Mouse (Mus musculus): Measurements from ENCODE around the gene Arl15. TPM values are rescaled to one million over a fixed set of nuclear protein-coding genes. Genes with fewer than 3 reads are reported as not detected.

Arl15 gene
- polyA plus RNA-seq, 1 experiment from 2014 or later: 14.2 TPM

DNA sequence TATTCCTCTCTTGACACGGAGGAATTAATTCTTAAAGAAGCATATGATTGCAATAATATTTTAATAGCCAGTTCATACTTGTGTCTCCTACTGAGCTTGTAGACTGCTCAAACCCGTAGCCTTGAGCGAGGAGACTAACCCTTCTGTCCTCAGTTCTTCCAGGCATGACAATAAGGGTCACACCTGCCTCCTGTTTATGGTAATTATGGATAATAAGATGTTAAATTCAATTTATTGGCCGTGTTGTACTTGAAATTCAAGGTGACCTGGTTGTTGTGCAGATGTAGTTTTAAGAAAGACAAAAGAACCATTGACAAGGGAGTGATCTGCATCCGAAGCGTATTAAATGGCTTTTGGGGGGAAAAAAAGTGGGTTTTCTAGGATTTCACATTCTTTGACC, 232.0 kb downstream of the Arl15 start:
- no peaks in the 10 kb centered on the region for H3K36me3 ChIP-seq
- H3K4me3 ChIP-seq: no peak overlapping the region
- H3K9me3 ChIP-seq (replicated peaks): no peaks in the 10 kb centered on the region
- no peak overlapping the region for H3K27ac ChIP-seq
- H3K4me2 ChIP-seq (replicated peaks): no peak overlapping the region
- no peaks in the 10 kb centered on the region for H3K27me3 ChIP-seq
- no peak overlapping the region for H3K9ac ChIP-seq
- ATAC-seq (ENCODE audit: low FRiP score): no peak
- WGBS: 79% methylated on average over 6 of the region's 6 CpGs
- H3K4me1 ChIP-seq: no peaks in the 10 kb centered on the region

DNA sequence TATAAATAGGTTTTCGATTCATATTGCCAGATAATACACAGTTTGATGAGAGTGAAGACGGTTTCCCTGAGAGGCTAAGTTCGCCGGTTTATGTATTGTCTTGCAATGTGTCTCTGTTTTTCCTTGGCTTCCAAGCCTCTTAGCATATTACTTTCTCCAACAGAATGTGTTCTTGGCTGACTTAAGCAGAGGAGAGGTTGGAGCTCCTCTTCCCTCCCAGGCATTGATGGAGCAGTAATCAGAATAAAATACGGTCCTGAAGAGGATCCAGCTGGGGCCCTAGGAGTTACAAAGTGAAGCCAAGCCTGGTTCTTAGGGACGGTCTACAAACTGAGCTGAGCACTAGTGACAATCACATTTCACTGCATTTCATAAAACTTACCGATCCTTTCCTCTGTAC, 232.4 kb downstream of the Arl15 start:
- no peaks in the 10 kb centered on the region for H3K4me1 ChIP-seq
- WGBS: 89% methylated on average over 7 of the region's 7 CpGs
- ATAC-seq (ENCODE audit: low FRiP score): no peak

DNA sequence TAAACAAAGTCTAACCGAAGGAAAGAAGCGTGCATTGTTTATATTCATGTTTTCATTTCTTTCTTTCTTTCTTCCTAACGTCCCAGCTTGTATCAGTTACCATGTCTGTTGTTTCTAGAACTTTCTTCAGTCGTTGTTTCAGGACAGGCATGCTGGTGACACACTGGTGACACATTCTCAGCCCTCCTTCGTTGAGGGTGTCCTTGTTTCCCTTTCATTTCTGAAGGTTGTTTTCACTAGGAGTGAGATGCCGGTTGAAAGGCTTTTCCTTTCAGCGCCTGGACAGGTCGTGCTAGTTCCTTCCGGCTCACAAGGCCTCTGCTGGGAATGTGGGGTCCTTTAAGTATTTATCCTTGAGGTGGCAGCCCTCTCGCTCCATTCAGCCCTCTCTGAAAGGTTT, 253.8 kb downstream of the Arl15 start:
- Histone ChIP-seq H3K4me1 (peaks cover 23% of the 10 kb centered on the region), H3K9ac (no peak overlapping the region), H3K27ac (no peak overlapping the region), H3K27me3 (no peaks in the 10 kb centered on the region), H3K4me3 (no peak overlapping the region), H3K9me3 (replicated peaks) (no peaks in the 10 kb centered on the region), H3K4me2 (replicated peaks) (no peak overlapping the region), H3K36me3 (no peaks in the 10 kb centered on the region)
- no peak for ATAC-seq (ENCODE audit: low FRiP score)
- WGBS: 35% methylated on average over 10 of the region's 10 CpGs

More for the DNA sequence above, 232.4 kb downstream of the Arl15 start:
- Histone ChIP-seq H3K4me3 (no peak overlapping the region), H3K27me3 (no peaks in the 10 kb centered on the region), H3K9me3 (replicated peaks) (no peaks in the 10 kb centered on the region), H3K27ac (no peak overlapping the region), H3K4me2 (replicated peaks) (no peak overlapping the region), H3K36me3 (no peaks in the 10 kb centered on the region), H3K9ac (no peak overlapping the region)

DNA sequence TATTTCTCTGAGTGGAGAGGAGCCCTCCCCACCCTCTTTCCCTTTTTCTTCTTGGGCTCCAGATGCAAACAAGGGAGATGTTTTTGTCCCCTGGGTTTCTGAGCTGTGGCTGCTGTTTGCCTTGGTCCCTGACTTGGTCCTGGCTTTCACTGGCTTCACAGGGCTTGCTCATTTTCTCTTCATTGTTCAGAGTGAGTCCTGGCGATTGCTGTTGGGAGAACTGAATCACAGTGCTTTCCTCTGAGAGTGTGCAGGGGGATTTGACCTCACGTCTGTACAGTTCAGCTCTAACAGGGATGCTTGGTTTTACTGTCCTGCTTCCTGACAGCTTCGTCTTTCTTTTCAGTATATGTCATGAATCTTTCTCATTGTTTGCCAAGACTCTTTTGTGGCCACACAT, 254.4 kb downstream of the Arl15 start:
- Histone ChIP-seq H3K27me3 (no peaks in the 10 kb centered on the region), H3K4me2 (replicated peaks) (no peak overlapping the region), H3K4me1 (peaks cover 23% of the 10 kb centered on the region), H3K4me3 (no peak overlapping the region), H3K27ac (no peak overlapping the region), H3K9me3 (replicated peaks) (no peaks in the 10 kb centered on the region), H3K9ac (no peak overlapping the region), H3K36me3 (no peaks in the 10 kb centered on the region)
- 21% methylated on average over 3 of the region's 3 CpGs for WGBS
- no peak for ATAC-seq (ENCODE audit: low FRiP score)

DNA sequence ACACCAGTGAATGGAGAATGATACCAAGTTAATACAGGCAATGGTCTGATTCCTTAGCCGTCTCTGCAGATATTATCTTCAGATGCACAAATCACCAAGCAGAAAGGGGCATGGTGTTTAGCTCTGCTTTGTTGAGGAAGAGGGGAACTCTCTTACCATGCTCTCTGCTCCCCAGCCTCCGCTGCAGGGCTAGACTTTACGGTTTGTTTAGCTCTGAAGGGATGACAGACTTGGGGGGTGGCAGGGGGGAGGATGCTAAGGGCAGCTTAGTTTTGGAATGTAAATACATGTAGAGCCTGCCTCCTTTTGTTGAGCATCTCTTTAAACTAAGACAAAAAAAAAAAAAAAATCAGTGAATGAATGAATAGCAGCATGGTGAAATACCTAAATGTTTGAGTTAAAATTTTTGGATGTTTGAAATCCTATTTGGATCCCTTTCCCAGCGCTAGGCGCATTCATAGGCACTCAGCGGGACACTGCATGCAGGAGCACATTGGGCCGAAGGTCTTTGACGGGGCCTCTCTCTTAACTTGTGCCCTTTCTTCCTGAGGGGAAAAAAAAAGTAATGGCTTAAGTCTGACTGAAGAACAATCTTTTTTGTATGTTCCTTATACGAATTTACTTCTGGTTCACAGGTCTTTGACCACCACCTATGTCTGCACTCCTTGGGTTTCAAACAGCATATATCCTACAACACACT, 257.0 kb downstream of the Arl15 start:
- Histone ChIP-seq H3K27me3 (no peaks in the 10 kb centered on the region), H3K9me3 (replicated peaks) (no peaks in the 10 kb centered on the region), H3K9ac (no peak overlapping the region), H3K4me3 (no peak overlapping the region), H3K4me1 (peaks cover 23% of the 10 kb centered on the region), H3K4me2 (replicated peaks) (no peak overlapping the region), H3K36me3 (no peaks in the 10 kb centered on the region), H3K27ac (no peak overlapping the region)
- ATAC-seq (ENCODE audit: low FRiP score): no peak
- 6% methylated on average over 9 of the region's 9 CpGs for WGBS

DNA sequence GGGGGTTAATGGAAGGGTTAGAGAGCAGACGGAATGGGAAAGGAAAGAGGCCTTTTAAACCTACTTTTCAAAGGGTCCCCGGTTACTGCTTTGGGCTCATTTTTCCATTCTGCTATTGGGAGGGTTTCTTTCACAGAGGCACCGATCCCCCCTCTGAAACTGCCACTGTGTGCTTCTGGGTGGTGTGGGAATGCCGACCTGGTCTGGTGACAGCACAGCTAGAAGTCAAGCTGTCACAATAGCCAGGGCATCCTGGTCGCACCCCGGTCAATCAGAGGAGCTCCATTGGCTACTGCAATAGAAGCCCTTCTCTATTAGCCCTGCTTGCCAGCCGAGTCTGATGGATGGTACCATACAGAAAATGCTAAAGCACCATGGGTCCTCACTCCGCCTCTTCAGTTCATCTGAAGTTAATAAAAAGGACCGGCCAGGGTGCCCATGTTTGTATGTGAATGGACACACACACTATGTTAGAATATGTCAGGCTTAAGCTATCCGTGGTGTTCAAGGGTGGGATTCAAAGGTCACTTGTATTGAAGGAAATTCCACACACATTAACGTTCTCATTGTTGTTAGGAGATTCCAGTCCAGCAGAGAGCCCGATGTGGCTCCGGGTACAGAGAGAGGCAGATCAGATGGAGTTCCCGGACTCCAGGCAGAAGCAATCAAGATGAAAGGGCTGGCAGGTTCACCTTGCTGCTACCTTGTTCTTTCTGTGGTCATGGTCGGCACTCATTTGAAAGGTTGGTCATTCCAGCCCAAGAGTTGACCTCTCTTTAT, 258.3 kb downstream of the Arl15 start:
- H3K27ac ChIP-seq: no peak overlapping the region
- H3K9me3 ChIP-seq (replicated peaks): no peaks in the 10 kb centered on the region
- H3K9ac ChIP-seq: no peak overlapping the region
- no peak overlapping the region for H3K4me3 ChIP-seq
- no peaks in the 10 kb centered on the region for H3K27me3 ChIP-seq
- no peak for ATAC-seq (ENCODE audit: low FRiP score)
- no peak overlapping the region for H3K4me2 ChIP-seq (replicated peaks)
- no peaks in the 10 kb centered on the region for H3K36me3 ChIP-seq
- H3K4me1 ChIP-seq: peaks cover 23% of the 10 kb centered on the region
- WGBS: 13% methylated on average over 15 of the region's 15 CpGs

DNA sequence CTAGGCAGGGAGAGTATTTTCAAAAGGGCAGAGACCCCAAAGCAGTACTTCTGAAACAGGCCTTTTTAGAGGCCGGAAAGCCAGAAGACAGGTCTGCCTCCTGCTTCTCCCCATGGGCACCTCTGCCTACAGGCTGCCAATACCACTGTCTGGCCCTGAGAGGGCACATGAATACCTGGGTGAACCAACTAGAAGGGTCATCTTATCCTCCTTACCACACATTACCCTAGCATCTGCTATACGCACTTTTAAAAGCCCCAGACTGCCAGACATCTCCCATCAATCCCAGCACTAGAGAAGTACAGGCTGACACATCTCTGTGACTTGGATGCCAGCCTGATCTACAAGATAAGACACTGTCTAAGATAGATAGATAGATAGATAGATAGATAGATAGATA, 259.0 kb downstream of the Arl15 start:
- no peak overlapping the region for H3K27ac ChIP-seq
- H3K4me2 ChIP-seq (replicated peaks): no peak overlapping the region
- peaks cover 23% of the 10 kb centered on the region for H3K4me1 ChIP-seq
- H3K9me3 ChIP-seq (replicated peaks): no peaks in the 10 kb centered on the region
- H3K9ac ChIP-seq: no peak overlapping the region
- no peak for ATAC-seq (ENCODE audit: low FRiP score)
- H3K27me3 ChIP-seq: no peaks in the 10 kb centered on the region
- H3K4me3 ChIP-seq: no peak overlapping the region
- H3K36me3 ChIP-seq: no peaks in the 10 kb centered on the region
- WGBS: 70% methylated on average over 2 of the region's 2 CpGs

DNA sequence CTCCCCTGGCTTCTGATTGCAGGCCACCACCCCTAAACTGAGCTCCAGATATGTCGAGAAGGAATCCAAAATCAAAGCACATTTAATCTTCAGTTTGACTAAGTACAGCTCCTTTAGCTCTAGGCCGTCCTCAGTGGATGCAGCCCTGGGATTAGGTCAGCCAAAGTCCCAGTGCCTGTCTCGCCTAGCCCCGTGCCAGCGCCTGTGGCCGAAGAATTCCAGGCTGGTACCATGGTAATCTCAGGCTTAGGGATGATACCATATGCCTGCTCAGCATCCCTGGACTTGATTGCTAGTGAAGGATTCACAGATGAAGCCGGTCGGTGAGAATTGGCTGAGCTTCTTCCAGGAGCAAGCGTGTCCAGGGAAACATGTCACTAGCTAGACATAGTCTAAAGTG, 261.4 kb downstream of the Arl15 start:
- Histone ChIP-seq H3K9ac (no peak overlapping the region), H3K4me2 (replicated peaks) (no peak overlapping the region), H3K9me3 (replicated peaks) (no peaks in the 10 kb centered on the region), H3K4me1 (peaks cover 16% of the 10 kb centered on the region), H3K4me3 (no peak overlapping the region), H3K27me3 (no peaks in the 10 kb centered on the region), H3K36me3 (no peaks in the 10 kb centered on the region), H3K27ac (no peak overlapping the region)
- ATAC-seq (ENCODE audit: low FRiP score): no peak
- 64% methylated on average over 9 of the region's 9 CpGs for WGBS

DNA sequence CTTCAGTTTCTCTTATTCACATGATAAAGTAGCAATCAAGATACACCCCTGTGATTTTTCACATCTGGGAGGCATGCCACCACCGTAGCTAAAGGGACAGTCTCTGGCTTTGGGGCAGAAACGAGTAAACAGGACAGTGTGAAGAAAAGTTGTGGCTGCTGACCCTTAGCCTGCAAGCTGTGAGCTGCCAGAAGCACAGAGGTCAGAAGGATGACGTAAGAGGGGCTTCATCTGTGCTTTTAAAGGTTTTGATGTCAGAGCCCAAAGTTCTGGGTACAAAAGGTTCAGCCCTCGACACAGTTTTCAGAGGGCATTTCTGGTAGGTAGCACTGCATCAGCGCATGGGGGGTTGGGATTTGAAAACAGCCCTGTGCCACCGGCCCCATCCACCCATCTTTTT, 266.0 kb downstream of the Arl15 start:
- 68% methylated on average over 6 of the region's 6 CpGs for WGBS
- H3K4me3 ChIP-seq: no peak overlapping the region
- H3K36me3 ChIP-seq: no peaks in the 10 kb centered on the region
- no peaks in the 10 kb centered on the region for H3K27me3 ChIP-seq
- H3K4me1 ChIP-seq: no peaks in the 10 kb centered on the region
- no peak overlapping the region for H3K27ac ChIP-seq
- no peak for ATAC-seq (ENCODE audit: low FRiP score)
- H3K9me3 ChIP-seq (replicated peaks): no peaks in the 10 kb centered on the region
- H3K4me2 ChIP-seq (replicated peaks): no peak overlapping the region
- H3K9ac ChIP-seq: no peak overlapping the region

DNA sequence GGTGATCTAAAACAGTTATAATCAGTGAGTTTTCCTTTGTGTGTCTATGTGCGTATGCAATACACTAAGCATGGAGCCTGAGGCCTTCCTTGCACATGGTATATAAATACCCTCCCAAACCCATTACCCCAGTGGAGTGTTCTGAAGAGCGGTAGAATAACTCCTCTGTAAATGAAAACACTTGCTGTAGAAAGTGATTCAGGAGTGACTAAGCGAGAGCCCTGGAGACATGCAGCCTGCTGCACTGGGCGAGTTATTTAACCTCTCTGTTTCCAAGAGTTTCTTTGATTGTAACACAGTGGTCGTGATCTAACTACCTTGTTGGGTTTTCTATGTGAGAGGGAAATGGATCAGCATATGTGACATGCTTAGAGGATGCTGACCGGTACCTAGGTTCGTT, 266.9 kb downstream of the Arl15 start:
- Histone ChIP-seq H3K27ac (no peak overlapping the region), H3K4me2 (replicated peaks) (no peak overlapping the region), H3K27me3 (no peaks in the 10 kb centered on the region), H3K4me3 (no peak overlapping the region), H3K36me3 (no peaks in the 10 kb centered on the region), H3K4me1 (no peaks in the 10 kb centered on the region), H3K9me3 (replicated peaks) (no peaks in the 10 kb centered on the region), H3K9ac (no peak overlapping the region)
- WGBS: 93% methylated on average over 7 of the region's 7 CpGs
- no peak for ATAC-seq (ENCODE audit: low FRiP score)

DNA sequence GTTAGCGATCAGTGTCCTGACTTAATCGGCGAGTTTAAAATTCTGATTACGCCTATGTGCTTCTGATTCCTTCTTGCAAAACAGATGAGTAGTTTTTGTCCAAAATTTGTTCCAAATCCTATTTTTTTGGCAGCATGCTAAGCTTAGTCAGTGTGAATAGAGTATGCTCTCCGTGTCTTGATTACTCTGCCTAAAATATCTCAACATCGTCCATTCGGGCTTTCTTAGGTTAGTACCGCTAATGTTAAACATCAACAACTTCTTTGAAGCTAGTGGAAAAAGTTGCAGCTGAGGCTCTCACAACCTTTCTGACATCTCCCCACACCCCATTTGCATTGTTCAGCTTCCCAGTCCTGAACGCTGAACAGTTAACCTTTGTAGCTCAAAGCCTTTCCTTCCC, 269.8 kb downstream of the Arl15 start:
- H3K4me2 ChIP-seq (replicated peaks): no peak overlapping the region
- H3K27ac ChIP-seq: no peak overlapping the region
- ATAC-seq (ENCODE audit: low FRiP score): no peak
- no peaks in the 10 kb centered on the region for H3K9me3 ChIP-seq (replicated peaks)
- no peak overlapping the region for H3K9ac ChIP-seq
- H3K4me1 ChIP-seq: no peaks in the 10 kb centered on the region
- H3K27me3 ChIP-seq: no peaks in the 10 kb centered on the region
- H3K4me3 ChIP-seq: no peak overlapping the region
- H3K36me3 ChIP-seq: no peaks in the 10 kb centered on the region
- 86% methylated on average over 9 of the region's 9 CpGs for WGBS

DNA sequence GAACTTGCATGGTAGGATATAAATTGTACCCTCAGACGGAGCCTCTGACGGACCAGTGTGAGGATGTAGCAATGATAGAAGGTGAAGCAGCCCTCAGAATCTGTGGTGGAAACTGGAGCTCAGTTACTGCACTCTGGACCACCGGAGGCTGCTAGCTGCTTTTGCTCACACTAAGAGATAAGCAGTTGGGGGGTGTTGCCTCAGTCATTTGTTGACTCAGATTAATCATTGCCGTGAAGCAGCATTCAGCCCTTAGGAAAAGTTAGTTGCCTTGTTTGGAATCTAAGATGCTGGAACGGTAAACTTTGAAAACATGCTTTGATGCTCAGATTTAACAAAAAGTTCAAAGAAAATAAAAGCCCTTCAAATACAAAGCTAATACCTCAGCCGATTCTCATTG, 270.7 kb downstream of the Arl15 start:
- H3K27ac ChIP-seq: no peak overlapping the region
- 56% methylated on average over 6 of the region's 6 CpGs for WGBS

DNA sequence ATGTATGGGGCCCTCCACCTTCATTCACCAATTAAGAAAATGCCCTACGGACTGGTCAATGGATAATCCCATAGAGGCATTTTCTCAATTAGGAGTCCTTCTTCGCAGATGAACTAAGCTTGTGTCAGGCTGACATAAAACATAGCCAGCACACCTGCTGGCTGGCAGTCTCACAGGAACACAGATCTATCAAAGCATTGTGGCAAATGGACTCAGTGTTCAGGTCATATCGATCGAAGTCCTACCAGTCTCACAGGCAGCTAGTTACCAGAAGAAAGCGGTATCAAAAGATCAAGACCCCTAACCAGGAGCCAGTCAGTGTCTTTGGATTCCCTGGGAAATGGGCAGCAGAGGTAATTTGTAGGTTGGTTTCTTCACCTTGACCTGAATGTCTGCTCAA, 274.1 kb downstream of the Arl15 start:
- 91% methylated on average over 5 of the region's 5 CpGs for WGBS
- Histone ChIP-seq H3K27ac (no peak overlapping the region), H3K36me3 (no peaks in the 10 kb centered on the region), H3K4me1 (no peaks in the 10 kb centered on the region), H3K27me3 (no peaks in the 10 kb centered on the region), H3K4me3 (no peak overlapping the region), H3K9ac (no peak overlapping the region), H3K4me2 (replicated peaks) (no peak overlapping the region), H3K9me3 (replicated peaks) (no peaks in the 10 kb centered on the region)
- ATAC-seq (ENCODE audit: low FRiP score): no peak

More for the DNA sequence above, 270.7 kb downstream of the Arl15 start:
- Histone ChIP-seq H3K4me3 (no peak overlapping the region), H3K27me3 (no peaks in the 10 kb centered on the region), H3K9ac (no peak overlapping the region), H3K4me1 (no peaks in the 10 kb centered on the region), H3K9me3 (replicated peaks) (no peaks in the 10 kb centered on the region), H3K4me2 (replicated peaks) (no peak overlapping the region), H3K36me3 (no peaks in the 10 kb centered on the region)
- no peak for ATAC-seq (ENCODE audit: low FRiP score)

All from hindbrain, embryonic 12.5 days (tissue).